Mouse (Mus musculus) olfactory bulb, adult 2 months (tissue): ENCODE data around the gene Sh3bgr.

Experiments used
- CTCF ChIP-seq: fragments of 200-500 bp; IDR thresholded peaks from 2 replicates; pipeline ENCODE4 v1.5.1; 2012; ENCODE audit warnings: low read depth, mild to moderate bottlenecking, low read length, moderate library complexity; ENCODE audit not compliant: insufficient read depth
- POLR2A ChIP-seq: fragments of 200-500 bp; IDR thresholded peaks from 2 replicates; pipeline ENCODE4 v1.6.1; 2012; ENCODE audit warnings: mild to moderate bottlenecking, low read depth, low read length, moderate library complexity; ENCODE audit not compliant: insufficient read depth

- TF ChIP-seq POLR2A (no peak), CTCF (no peak)
These were observed 22.2 kb downstream of the Sh3bgr start for GRCm38 (mm10) chr16:96222452-96222851.
